Mouse (Mus musculus) myocyte (in vitro differentiated cells): Measurements from ENCODE around the gene Brpf3. TPM values are rescaled to one million over a fixed set of nuclear protein-coding genes. Genes with fewer than 3 reads are reported as not detected.

Experiments
- H3K27me3 ChIP-seq: one replicate; pipeline ENCODE4 v1.6.1; 2011; ENCODE audit not compliant: control insufficient read depth, insufficient read depth, insufficient read length
- H3K36me3 ChIP-seq: one replicate; pipeline ENCODE4 v1.6.1; 2011; ENCODE audit not compliant: control insufficient read depth, insufficient read depth
- H3K4me2 ChIP-seq: one replicate; pipeline ENCODE4 v1.6.1; 2011; ENCODE audit warnings: low read depth, control low read depth
- H3K4me3 ChIP-seq: one replicate; pipeline ENCODE4 v1.5.1; 2011; ENCODE audit warnings: mild to moderate bottlenecking, control low read depth, moderate library complexity
- H3K79me2 ChIP-seq: one replicate; pipeline ENCODE4 v1.6.1; 2011; ENCODE audit not compliant: control insufficient read depth, insufficient read depth
- H3ac ChIP-seq: one replicate; pipeline ENCODE4 v1.6.1; 2011; ENCODE audit not compliant: control insufficient read depth, insufficient read length
- CEBPB ChIP-seq: IDR thresholded peaks from 2 replicates; pipeline ENCODE4 v1.6.1; 2011; ENCODE audit warnings: mild to moderate bottlenecking, moderate library complexity; ENCODE audit not compliant: poor library complexity, insufficient read depth, severe bottlenecking
- E2F4 ChIP-seq: IDR thresholded peaks from one replicate; pipeline ENCODE4 v1.6.1; 2011; ENCODE audit warnings: mild to moderate bottlenecking, control low read depth, moderate library complexity; ENCODE audit not compliant: insufficient read depth
- MAX ChIP-seq: IDR thresholded peaks from one replicate; pipeline ENCODE4 v1.6.1; 2011; ENCODE audit warnings: low read depth, mild to moderate bottlenecking, control low read depth
- MYOD1 ChIP-seq, 3 experiments: IDR thresholded peaks; one replicate each; pipeline ENCODE4 v1.6.1; 2011; ENCODE audit warnings: control low read depth in 2 of 3, low read depth in 2 of 3, mild to moderate bottlenecking in 2 of 3, moderate library complexity in 1 of 3; ENCODE audit not compliant: insufficient read length in 2 of 3, control insufficient read depth in 1 of 3
- MYOG ChIP-seq, 3 experiments: IDR thresholded peaks; one replicate each; pipeline ENCODE4 v1.6.1; 2011; ENCODE audit warnings: control low read depth in 2 of 3, low read depth in 2 of 3, mild to moderate bottlenecking in 2 of 3; ENCODE audit not compliant: insufficient read length in 2 of 3, control insufficient read depth in 1 of 3, insufficient read depth in 1 of 3
- POLR2A ChIP-seq: IDR thresholded peaks from one replicate; pipeline ENCODE4 v1.6.1; 2011; ENCODE audit warnings: low read depth, mild to moderate bottlenecking, control low read depth, moderate library complexity; ENCODE audit not compliant: insufficient read length
- POLR2AphosphoS2 ChIP-seq: IDR thresholded peaks from one replicate; pipeline ENCODE4 v1.6.1; 2011; ENCODE audit warnings: low read depth, control low read depth; ENCODE audit not compliant: insufficient read length
- REST ChIP-seq: IDR thresholded peaks from one replicate; pipeline ENCODE4 v1.6.1; 2011; ENCODE audit warnings: mild to moderate bottlenecking, control low read depth, moderate library complexity; ENCODE audit not compliant: insufficient read depth, insufficient read length
- SRF ChIP-seq: IDR thresholded peaks from one replicate; pipeline ENCODE4 v1.6.1; 2011; ENCODE audit warnings: low read depth; ENCODE audit not compliant: control insufficient read depth, insufficient read length
- TCF12 ChIP-seq: IDR thresholded peaks from one replicate; pipeline ENCODE4 v1.6.1; 2011; ENCODE audit warnings: mild to moderate bottlenecking, control low read depth; ENCODE audit not compliant: poor library complexity, insufficient read depth, severe bottlenecking
- TCF3 ChIP-seq: IDR thresholded peaks from one replicate; pipeline ENCODE4 v1.6.1; 2011; ENCODE audit warnings: low read depth, control low read depth; ENCODE audit not compliant: insufficient read length
- USF1 ChIP-seq: IDR thresholded peaks from one replicate; pipeline ENCODE4 v1.6.1; 2011; ENCODE audit warnings: low read depth, mild to moderate bottlenecking, control low read depth, moderate library complexity
- polyA plus RNA-seq: library from polyadenylated mRNA; unstranded; fragments of >200 nt; fragmentation: generic; extraction: Trizol; gene quantifications from one replicate; pipeline ENCODE4 v1.2.1, GENCODE M21; 2012; ENCODE audit warnings: missing spikeins

Gene Brpf3
- polyA plus RNA-seq, 1 experiment, result 6.7 TPM

- no peaks in the 10 kb centered on the region for H3K36me3 ChIP-seq
- TF ChIP-seq SRF (no peak), MYOD1 (IDR thresholded peaks at IDR 0.05; ENCODE audit: control insufficient read depth in 1 of 3, insufficient read length in 2 of 3, low read depth in 2 of 3) (no peak), REST (no peak), MAX (no peak), TCF12 (no peak), E2F4 (no peak), MYOG (IDR thresholded peaks at IDR 0.05; ENCODE audit: control insufficient read depth in 1 of 3, insufficient read depth in 1 of 3, insufficient read length in 2 of 3, low read depth in 2 of 3) (no peak), USF1 (no peak), CEBPB (no peak), POLR2AphosphoS2 (no peak), POLR2A (no peak), TCF3 (no peak)
- H3K27me3 ChIP-seq, result no peaks in the 10 kb centered on the region
- H3ac ChIP-seq, result no peak overlapping the region
- H3K4me2 ChIP-seq, result no peak overlapping the region
- H3K4me3 ChIP-seq, result no peak overlapping the region
- no peaks in the 10 kb centered on the region for H3K79me2 ChIP-seq
Observed at GRCm38 (mm10) chr17:28872322-28872721, 71.4 kb downstream of the Brpf3 start.

GRCm38 (mm10) chr17:28874216-28874615, 73.3 kb downstream of the Brpf3 start:
- Histone ChIP-seq H3K4me2 (no peak overlapping the region), H3K36me3 (no peaks in the 10 kb centered on the region), H3K4me3 (no peak overlapping the region), H3K27me3 (peaks cover 7% of the 10 kb centered on the region), H3ac (no peak overlapping the region), H3K79me2 (no peaks in the 10 kb centered on the region)
- TF ChIP-seq TCF12 (no peak), REST (no peak), POLR2AphosphoS2 (no peak), SRF (no peak), MYOD1 (IDR thresholded peaks at IDR 0.05; ENCODE audit: control insufficient read depth in 1 of 3, insufficient read length in 2 of 3, low read depth in 2 of 3) (no peak), CEBPB (no peak), MYOG (IDR thresholded peaks at IDR 0.05; ENCODE audit: control insufficient read depth in 1 of 3, insufficient read depth in 1 of 3, insufficient read length in 2 of 3, low read depth in 2 of 3) (no peak), POLR2A (no peak), MAX (no peak), USF1 (no peak), TCF3 (no peak), E2F4 (no peak)

- H3ac ChIP-seq, result no peak overlapping the region
- H3K79me2 ChIP-seq, result no peaks in the 10 kb centered on the region
- TF ChIP-seq MAX, result no peak
- no peak for TF ChIP-seq TCF12
- TF ChIP-seq POLR2A, result no peak
- TF ChIP-seq SRF, result no peak
- no peak for TF ChIP-seq MYOD1 (IDR thresholded peaks at IDR 0.05; ENCODE audit: control insufficient read depth in 1 of 3, insufficient read length in 2 of 3, low read depth in 2 of 3)
- TF ChIP-seq TCF3, result no peak
- no peak for TF ChIP-seq CEBPB
- TF ChIP-seq POLR2AphosphoS2, result no peak
- no peak for TF ChIP-seq USF1
- no peak for TF ChIP-seq REST
- TF ChIP-seq MYOG (IDR thresholded peaks at IDR 0.05; ENCODE audit: control insufficient read depth in 1 of 3, insufficient read depth in 1 of 3, insufficient read length in 2 of 3, low read depth in 2 of 3), result no peak
- TF ChIP-seq E2F4, result no peak
- H3K36me3 ChIP-seq, result no peaks in the 10 kb centered on the region
- H3K4me2 ChIP-seq, result no peak overlapping the region
- H3K27me3 ChIP-seq, result peaks cover 7% of the 10 kb centered on the region
- H3K4me3 ChIP-seq, result no peak overlapping the region
Observed at GRCm38 (mm10) chr17:28874825-28875224, 73.9 kb downstream of the Brpf3 start.

- Histone ChIP-seq H3K4me3 (no peak overlapping the region), H3K4me2 (no peak overlapping the region), H3K36me3 (no peaks in the 10 kb centered on the region), H3K27me3 (peaks cover 7% of the 10 kb centered on the region), H3ac (no peak overlapping the region), H3K79me2 (no peaks in the 10 kb centered on the region)
- TF ChIP-seq SRF (no peak), MYOD1 (IDR thresholded peaks at IDR 0.05; ENCODE audit: control insufficient read depth in 1 of 3, insufficient read length in 2 of 3, low read depth in 2 of 3) (no peak), POLR2A (no peak), CEBPB (peak; percentile 30; the same call in 1 of the 2 replicates)
Observed at GRCm38 (mm10) chr17:28875316-28875715, 74.4 kb downstream of the Brpf3 start.

GRCm38 (mm10) chr17:28876331-28876730, 75.4 kb downstream of the Brpf3 start:
- H3K27me3 ChIP-seq, result peaks cover 7% of the 10 kb centered on the region
- H3K4me2 ChIP-seq, result no peak overlapping the region

More at GRCm38 (mm10) chr17:28876331-28876730, 75.4 kb downstream of the Brpf3 start:
- TF ChIP-seq SRF (no peak), E2F4 (no peak), CEBPB (no peak), MAX (no peak), POLR2AphosphoS2 (no peak)
- Histone ChIP-seq H3K36me3 (no peaks in the 10 kb centered on the region), H3K4me3 (no peak overlapping the region), H3ac (no peak overlapping the region), H3K79me2 (no peaks in the 10 kb centered on the region)
